Mouse (Mus musculus) NIH3T3 (cell line): ENCODE measurements around the gene Gm14743.
"Not testable (repeated sequence)": the region's sequence is repeated elsewhere in the genome, so short reads cannot be mapped to it uniquely, and the experiment has no call there.

Experiments used
- DNase-seq: peaks from one replicate; pipeline ENCODE4 v3.0.0-alpha.2; 2012; ENCODE audit warnings: low read depth

Gm14743 gene

DNA sequence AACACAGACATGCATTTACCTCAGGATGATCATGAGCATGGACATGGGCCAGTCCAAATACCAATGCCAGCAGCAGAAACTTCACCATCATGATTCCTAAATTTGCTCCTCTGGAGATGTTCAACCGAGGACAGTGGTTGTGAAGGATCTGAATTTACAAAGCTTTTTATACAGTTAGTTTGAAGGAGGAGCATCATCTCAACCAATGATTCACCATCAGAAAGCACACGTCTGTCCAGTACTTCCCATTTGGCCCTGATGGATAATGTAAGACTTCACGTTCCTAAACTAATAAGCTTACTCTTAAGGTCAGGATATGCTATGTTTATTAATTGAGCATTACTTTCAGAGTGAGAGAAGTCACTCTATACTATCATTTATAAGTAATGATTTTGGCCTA lies at the start of gene Gm14743:
TSS of gene Gm14743 (minus strand) at position 101 of the 400 bp plus-strand sequence.
- not testable (repeated sequence) for DNase-seq

- DNase-seq = no peak
Measured at GRCm38 (mm10) chrX:78202829-78203228, 42.9 kb downstream of the Gm14743 start.

GRCm38 (mm10) chrX:78202220-78202619 lies 43.5 kb downstream of the Gm14743 start:
- DNase-seq = not testable (repeated sequence)
